Mouse (Mus musculus): ENCODE data around the gene Zdhhc4. TPM values are rescaled to one million over a fixed set of nuclear protein-coding genes. Genes with fewer than 3 reads are reported as not detected.

Zdhhc4 gene
- polyA plus RNA-seq, 1 experiment, result 98.1 TPM

DNA sequence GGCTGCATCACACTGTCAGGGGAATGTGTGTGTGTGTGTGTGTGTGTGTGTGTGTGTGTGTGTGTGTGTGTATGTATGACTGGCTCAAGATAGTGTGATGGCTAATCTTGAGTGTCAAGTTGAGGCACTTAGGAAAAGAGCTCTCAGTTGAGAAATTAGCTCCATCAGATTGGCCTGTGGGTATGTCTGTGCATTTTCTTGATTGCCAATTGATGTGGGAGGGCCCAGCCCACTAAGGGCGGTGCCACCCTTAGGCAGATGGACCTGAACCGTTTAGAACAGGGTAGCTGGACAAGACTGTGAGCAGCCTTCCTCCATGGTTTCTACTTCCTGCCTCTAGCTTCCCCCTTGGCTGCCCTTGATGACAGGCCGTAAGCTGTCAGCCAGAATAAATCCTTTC lies 56.9 kb downstream of the Zdhhc4 start:
- 59% methylated on average over 3 of the region's 3 CpGs for WGBS
- DNase-seq, result no peak
- Histone ChIP-seq H3K4me3 (replicated peaks; ENCODE audit: extremely low read depth, low read depth, low read length) (no peak overlapping the region), H3K4me1 (ENCODE audit: control insufficient read depth, insufficient read depth, low read length) (peaks cover 6% of the 10 kb centered on the region)
- no peak for TF ChIP-seq POLR2A (IDR thresholded peaks at IDR 0.05; ENCODE audit: borderline replicate concordance, extremely low read depth, low read depth, low read length)
- TF ChIP-seq CTCF (IDR thresholded peaks at IDR 0.05; ENCODE audit: insufficient read depth, low read length), result no peak

DNA sequence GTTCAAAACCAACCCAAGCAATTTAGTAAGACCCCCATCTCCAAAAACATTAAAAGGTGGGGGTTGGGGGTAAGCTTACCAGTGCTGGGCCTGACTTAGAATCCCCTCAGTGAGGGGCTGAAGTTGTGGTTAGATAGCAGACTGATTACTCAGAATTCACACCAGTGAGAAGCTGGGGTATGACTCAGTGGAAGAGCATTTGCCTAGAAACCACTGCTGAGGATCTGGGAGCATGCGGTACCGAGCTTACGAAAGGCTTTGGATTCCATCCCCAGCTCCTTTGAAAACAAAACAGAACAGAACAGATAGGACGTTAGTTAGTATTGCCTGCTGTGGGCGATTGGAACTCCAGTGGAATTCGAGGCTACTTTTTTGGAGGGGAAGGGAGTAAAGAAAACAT lies 57.4 kb downstream of the Zdhhc4 start:
- DNase-seq, result no peak
- Histone ChIP-seq H3K4me1 (ENCODE audit: control insufficient read depth, insufficient read depth, low read length) (peaks cover 6% of the 10 kb centered on the region), H3K4me3 (replicated peaks; ENCODE audit: extremely low read depth, low read depth, low read length) (no peak overlapping the region)
- TF ChIP-seq CTCF (IDR thresholded peaks at IDR 0.05; ENCODE audit: insufficient read depth, low read length), result no peak
- no peak for TF ChIP-seq POLR2A (IDR thresholded peaks at IDR 0.05; ENCODE audit: borderline replicate concordance, extremely low read depth, low read depth, low read length)
- WGBS, result 77% methylated on average over 6 of the region's 6 CpGs

DNA sequence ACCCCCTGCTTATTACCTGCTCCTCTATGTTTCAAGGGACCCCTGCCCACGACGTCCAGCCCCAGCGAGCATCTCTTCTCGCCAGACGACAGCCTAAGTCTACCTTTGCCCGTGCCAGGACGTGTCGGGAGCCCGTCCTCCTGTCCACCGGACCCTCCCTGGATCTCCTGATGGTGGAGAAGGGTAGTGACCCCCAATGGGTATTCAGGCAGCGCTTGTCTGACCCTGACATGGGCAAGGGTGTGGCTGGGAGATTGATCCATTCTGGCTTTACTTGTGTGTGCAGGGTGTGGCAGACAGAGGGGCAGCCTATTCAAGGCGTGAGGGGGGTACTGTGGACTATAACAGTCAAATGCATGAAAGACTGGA lies 58.9 kb downstream of the Zdhhc4 start:
- 4% methylated on average over 12 of the region's 12 CpGs for WGBS
- peaks cover 6% of the 10 kb centered on the region for H3K4me1 ChIP-seq (ENCODE audit: control insufficient read depth, insufficient read depth, low read length)
- peak overlapping the region; percentile 99 for H3K4me3 ChIP-seq (replicated peaks; ENCODE audit: extremely low read depth, low read depth, low read length)
- TF ChIP-seq POLR2A (IDR thresholded peaks at IDR 0.05; ENCODE audit: borderline replicate concordance, extremely low read depth, low read depth, low read length), result no peak
- no peak for TF ChIP-seq CTCF (IDR thresholded peaks at IDR 0.05; ENCODE audit: insufficient read depth, low read length)
- DNase-seq, result no peak

DNA sequence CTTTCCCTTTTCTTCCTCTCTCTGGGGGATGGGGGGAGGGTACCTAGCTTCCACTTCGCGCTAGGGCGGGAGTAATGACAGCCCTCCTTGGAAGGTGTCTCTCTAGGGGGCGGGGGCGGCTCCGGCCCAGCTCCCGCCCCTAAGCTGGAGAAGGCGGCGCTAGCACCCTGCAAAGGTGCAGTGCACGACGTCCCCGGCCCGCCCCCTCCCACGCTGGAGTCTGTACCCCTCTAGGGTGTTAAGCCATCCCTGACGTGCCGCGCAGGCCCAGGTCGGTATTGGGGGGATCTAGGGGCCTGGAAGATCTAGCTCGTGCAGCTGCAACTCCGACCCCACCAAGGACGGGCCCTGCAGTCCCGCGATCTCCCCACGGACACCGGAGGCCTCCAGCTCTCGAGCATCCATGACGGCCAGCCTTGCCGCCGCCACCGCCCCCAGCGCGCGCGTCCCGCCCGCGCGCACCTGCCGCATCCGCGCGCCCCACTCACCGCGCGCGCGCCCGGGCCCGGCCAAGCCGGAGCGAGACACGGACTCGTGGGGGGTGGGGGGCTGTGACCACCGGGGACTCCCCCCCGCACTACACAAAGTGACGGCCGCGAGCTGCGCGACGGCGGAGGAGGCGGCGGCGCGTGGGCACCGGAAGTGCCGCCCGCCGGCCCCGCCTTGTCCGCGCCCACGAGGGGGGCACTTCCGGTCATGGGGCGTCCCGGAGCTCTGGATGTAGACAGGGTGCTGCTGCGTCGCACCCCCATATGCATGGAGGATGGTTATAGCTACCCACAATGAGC lies 59.5 kb downstream of the Zdhhc4 start, which contains the start of gene Zfp316:
Gene Zfp316, minus strand, starts transcription at position 660 of the 788 bp plus-strand sequence.
- H3K4me1 ChIP-seq (ENCODE audit: control insufficient read depth, insufficient read depth, low read length), result peaks cover 6% of the 10 kb centered on the region
- peak; percentile 91; the same call in 1 of the 2 replicates for TF ChIP-seq POLR2A (IDR thresholded peaks at IDR 0.05; ENCODE audit: borderline replicate concordance, extremely low read depth, low read depth, low read length)
- TF ChIP-seq CTCF (IDR thresholded peaks at IDR 0.05; ENCODE audit: insufficient read depth, low read length), result no peak
- DNase-seq, result peak; percentile 71
- peak within 1 kb of the TSS; percentile 99 for H3K4me3 ChIP-seq (replicated peaks; ENCODE audit: extremely low read depth, low read depth, low read length)
- under 1% methylated on average over 79 of the region's 79 CpGs for whole genome bisulfite sequencing

DNA sequence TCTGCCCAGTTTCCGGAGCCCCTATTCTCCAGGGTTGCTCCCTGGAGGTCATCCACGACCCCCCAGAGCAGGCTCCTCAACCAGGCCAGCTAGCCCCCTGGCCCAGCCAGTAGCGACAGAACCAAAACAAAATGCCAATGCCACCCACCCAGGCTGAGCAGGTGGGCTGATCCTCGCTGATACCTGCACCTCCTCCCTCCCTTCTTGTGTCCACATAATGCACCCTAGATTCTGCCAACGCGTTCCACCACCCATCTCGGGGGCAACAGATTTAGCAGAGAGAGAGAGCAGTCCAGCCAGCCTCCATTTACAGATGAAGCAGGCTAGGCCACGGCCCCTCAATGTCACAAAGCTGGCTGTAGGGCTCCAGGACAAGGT lies 60.1 kb downstream of the Zdhhc4 start:
- WGBS, result 28% methylated on average over 8 of the region's 8 CpGs
- Histone ChIP-seq H3K4me3 (replicated peaks; ENCODE audit: extremely low read depth, low read depth, low read length) (peak overlapping the region; percentile 99), H3K4me1 (ENCODE audit: control insufficient read depth, insufficient read depth, low read length) (peaks cover 6% of the 10 kb centered on the region)
- TF ChIP-seq POLR2A (IDR thresholded peaks at IDR 0.05; ENCODE audit: borderline replicate concordance, extremely low read depth, low read depth, low read length) (no peak), CTCF (IDR thresholded peaks at IDR 0.05; ENCODE audit: insufficient read depth, low read length) (no peak)
- no peak for DNase-seq

DNA sequence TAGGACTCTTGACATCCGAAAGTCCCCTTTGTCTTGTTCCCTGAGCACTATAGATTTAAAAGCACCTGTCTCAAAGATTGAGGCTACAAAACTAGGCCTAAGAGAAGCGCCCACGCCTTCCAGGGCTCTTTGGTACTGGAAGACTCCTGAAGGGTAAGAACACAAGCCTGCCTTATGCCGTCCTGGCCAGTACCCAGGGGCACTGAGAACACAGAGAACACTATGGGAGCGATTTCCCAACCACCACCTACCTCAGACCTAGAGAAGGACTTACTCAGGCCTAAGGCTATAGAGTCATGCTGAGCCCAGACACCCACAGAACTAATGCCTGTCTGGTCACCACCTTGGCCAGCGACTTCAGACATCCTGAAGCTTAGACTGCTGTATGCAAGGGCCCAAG lies 62.3 kb downstream of the Zdhhc4 start:
- TF ChIP-seq CTCF (IDR thresholded peaks at IDR 0.05; ENCODE audit: insufficient read depth, low read length), result no peak
- TF ChIP-seq POLR2A (IDR thresholded peaks at IDR 0.05; ENCODE audit: borderline replicate concordance, extremely low read depth, low read depth, low read length), result no peak
- no peak for DNase-seq
- no peak overlapping the region for H3K4me3 ChIP-seq (replicated peaks; ENCODE audit: extremely low read depth, low read depth, low read length)
- H3K4me1 ChIP-seq (ENCODE audit: control insufficient read depth, insufficient read depth, low read length), result peaks cover 6% of the 10 kb centered on the region
- 86% methylated on average over 6 of the region's 6 CpGs for WGBS

Other genes starting within 250 kb of the Zdhhc4 start
- 27.7 and 29.8 TPM in 2 replicates for gene Rnf216, start 216.3 kb downstream of the Zdhhc4 start, polyA plus RNA-seq (2012; rRNA removed)
- not detected in 2 replicates for gene Olfr718-ps1, start 181.7 kb downstream of the Zdhhc4 start, polyA plus RNA-seq (2012; rRNA removed)
- gene Rbak, start 148.5 kb downstream of the Zdhhc4 start, polyA plus RNA-seq (2012; rRNA removed), result 3.2 and 4.8 TPM in 2 replicates
- gene Spdye4b, start 148.2 kb downstream of the Zdhhc4 start, polyA plus RNA-seq (2012; rRNA removed), result not detected in 2 replicates
- gene Spdye4a, start 102.4 kb downstream of the Zdhhc4 start, polyA plus RNA-seq (2012; rRNA removed), result not detected in 2 replicates
- 12.0 and 12.2 TPM in 2 replicates for gene Zfp12, start 94.1 kb downstream of the Zdhhc4 start, polyA plus RNA-seq (2012; rRNA removed)
- gene Zfp316, start 59.2 kb downstream of the Zdhhc4 start, polyA plus RNA-seq (2012; rRNA removed), result 10.1 and 10.4 TPM in 2 replicates
- gene Zfp853, start 35.6 kb downstream of the Zdhhc4 start, polyA plus RNA-seq (2012; rRNA removed), result 1.4 and 1.5 TPM in 2 replicates
- 21.8 and 25.1 TPM in 2 replicates for gene E130309D02Rik, start 13.9 kb downstream of the Zdhhc4 start, polyA plus RNA-seq (2012; rRNA removed)
- gene Grid2ip, start 28.1 kb upstream of the Zdhhc4 start, polyA plus RNA-seq (2012; rRNA removed), result 0.02 and 0.09 TPM in 2 replicates
- 131 TPM in 2 replicates for gene Kdelr2, start 74.6 kb upstream of the Zdhhc4 start, polyA plus RNA-seq (2012; rRNA removed)
- gene Daglb, start 135.3 kb upstream of the Zdhhc4 start, polyA plus RNA-seq (2012; rRNA removed), result 16.5 and 18.1 TPM in 2 replicates
- gene Rac1, start 198.8 kb upstream of the Zdhhc4 start, polyA plus RNA-seq (2012; rRNA removed), result 228 and 400 TPM in 2 replicates

All from lung, adult 2 months (tissue).